In the genomic region with DNA sequence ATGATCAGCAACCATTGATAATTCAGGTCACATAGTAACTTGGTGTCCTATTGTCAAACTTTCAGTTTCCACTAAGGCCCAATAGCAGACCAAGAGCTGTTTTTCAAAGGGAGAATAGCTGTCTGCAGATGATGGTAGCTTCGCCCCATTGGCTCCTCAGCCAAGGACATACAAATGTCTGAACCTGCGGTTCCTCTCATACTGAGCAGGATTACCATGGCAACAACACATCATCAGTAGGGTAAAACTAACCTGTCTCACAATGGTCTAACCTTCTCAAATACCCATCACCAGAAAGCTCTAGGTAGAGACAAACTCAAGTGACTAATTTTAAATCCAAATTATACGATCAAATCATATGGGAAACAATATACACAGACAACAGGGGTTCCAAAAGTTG, we compare ENCODE assay signal across 9 mouse cellular contexts.
DNase-seq lines count a peak whose midpoint lies in the region; ATAC-seq and TF ChIP-seq lines count a peak whose summit lies in the region.
"Had no signal": no experiment of that assay in that cellular context is flagged by ENCODE, and none has a peak within 500 bp of the region (broad histone marks: within the 10 kb centered on the region; RNA-seq: fewer than 3 reads in every experiment).

No protein-coding gene starts in this region.

- H3K4me1 ChIP-seq in G1E (ENCODE audit: insufficient read depth, low read depth, low read length), result no peaks in the 10 kb centered on the region
- H3K4me1 ChIP-seq in kidney, postnatal 0 days (replicated peaks; ENCODE audit: insufficient read depth, low read length), result no peaks in the 10 kb centered on the region
- H3K4me1 ChIP-seq in liver, embryonic 14.5 days (replicated peaks; ENCODE audit: control insufficient read depth in 2 of 2, insufficient read depth in 2 of 2, low read length in 1 of 2), result no peaks in the 10 kb centered on the region
- H3K4me1 ChIP-seq: heart, embryonic 13.5 days; neural tube, embryonic 13.5 days had no signal

- no peak overlapping the region for H3K9ac ChIP-seq in kidney, postnatal 0 days (ENCODE audit: low read depth, low read length)
- no peak overlapping the region for H3K9ac ChIP-seq in liver, embryonic 14.5 days (replicated peaks)
- H3K9ac ChIP-seq: heart, embryonic 13.5 days; neural tube, embryonic 13.5 days had no signal

- no peak for DNase-seq in G1E (ENCODE audit: low spot score)
- DNase-seq in adrenal gland, adult 2 months, result peak; percentile 60
- DNase-seq in frontal cortex, postnatal 36 days (ENCODE audit: low spot score in 2 of 2), result peak; percentile 75
- DNase-seq in kidney, postnatal 0 days (ENCODE audit: low spot score), result no peak
- DNase-seq in liver, embryonic 14.5 days (ENCODE audit: low read depth in 3 of 3, low spot score in 3 of 3), result no peak
- DNase-seq in right cerebral cortex, postnatal 10 days (ENCODE audit: low spot score in 2 of 2), result peak; percentile 74 to 78
- peak; percentile 63 to 73 for DNase-seq in urinary bladder, postnatal 36 days (ENCODE audit: low spot score in 2 of 2)

- no peak overlapping the region for H3K4me2 ChIP-seq in kidney, postnatal 0 days (ENCODE audit: low read length)
- H3K4me2 ChIP-seq in liver, embryonic 14.5 days (ENCODE audit: low read depth), result no peak overlapping the region
- H3K4me2 ChIP-seq: heart, embryonic 13.5 days; neural tube, embryonic 13.5 days had no signal

- TF ChIP-seq CTCF in G1E (IDR thresholded peaks at IDR 0.05; ENCODE audit: low read depth, low read length), result no peak
- no peak for TF ChIP-seq CTCF in kidney, postnatal 0 days (IDR thresholded peaks at IDR 0.05; ENCODE audit: low read depth)
- TF ChIP-seq CTCF in liver, embryonic 14.5 days (IDR thresholded peaks at IDR 0.05; ENCODE audit: low read depth), result no peak

- no peaks in the 10 kb centered on the region for H3K27me3 ChIP-seq in G1E (ENCODE audit: insufficient read depth, low read length)
- H3K27me3 ChIP-seq in kidney, postnatal 0 days (ENCODE audit: insufficient read depth, low read length), result no peaks in the 10 kb centered on the region
- no peaks in the 10 kb centered on the region for H3K27me3 ChIP-seq in liver, embryonic 14.5 days (ENCODE audit: control insufficient read depth, insufficient read depth, low read length)
- H3K27me3 ChIP-seq: heart, embryonic 13.5 days; neural tube, embryonic 13.5 days had no signal

- no peaks in the 10 kb centered on the region for H3K9me3 ChIP-seq in G1E (replicated peaks)
- H3K9me3 ChIP-seq in kidney, postnatal 0 days (replicated peaks; ENCODE audit: low read length), result no peaks in the 10 kb centered on the region
- H3K9me3 ChIP-seq in liver, embryonic 14.5 days (ENCODE audit: control insufficient read depth, low read length), result no peaks in the 10 kb centered on the region
- H3K9me3 ChIP-seq: heart, embryonic 13.5 days; neural tube, embryonic 13.5 days had no signal

- 88% methylated on average over 3 of the region's 3 CpGs for WGBS in kidney, postnatal 0 days
- 64% methylated on average over 3 of the region's 3 CpGs for WGBS in liver, embryonic 14.5 days (ENCODE audit: insufficient replicate concordance)

- H3K4me3 ChIP-seq in G1E (ENCODE audit: low read depth, low read length), result no peak overlapping the region
- no peak overlapping the region for H3K4me3 ChIP-seq in kidney, postnatal 0 days (replicated peaks; ENCODE audit: low read depth, low read length)
- no peak overlapping the region for H3K4me3 ChIP-seq in liver, embryonic 14.5 days (ENCODE audit: insufficient read depth in 1 of 2, low read depth in 2 of 2, low read length in 2 of 2)
- H3K4me3 ChIP-seq: heart, embryonic 13.5 days; neural tube, embryonic 13.5 days had no signal

- TF ChIP-seq EP300 in liver, embryonic 14.5 days (IDR thresholded peaks at IDR 0.05; ENCODE audit: low read depth), result no peak

- H3K27ac ChIP-seq in kidney, postnatal 0 days, result no peak overlapping the region
- no peak overlapping the region for H3K27ac ChIP-seq in liver, embryonic 14.5 days
- H3K27ac ChIP-seq: heart, embryonic 13.5 days; neural tube, embryonic 13.5 days had no signal

- ATAC-seq in G1E (ENCODE audit: extremely low read depth, insufficient number of reproducible peaks, low FRiP score, poor library complexity, severe bottlenecking), result peak; percentile 99
- ATAC-seq in kidney, postnatal 0 days (replicated peaks; ENCODE audit: low FRiP score, low read depth), result peak; percentile 79
- peak; percentile 93 for ATAC-seq in liver, embryonic 14.5 days (ENCODE audit: insufficient read depth)

- H3K36me3 ChIP-seq in G1E (replicated peaks), result peaks cover 90% of the 10 kb centered on the region
- no peaks in the 10 kb centered on the region for H3K36me3 ChIP-seq in kidney, postnatal 0 days (ENCODE audit: insufficient read depth, low read length)
- H3K36me3 ChIP-seq in liver, embryonic 14.5 days (replicated peaks; ENCODE audit: control insufficient read depth, insufficient read depth, low read depth), result no peaks in the 10 kb centered on the region
- H3K36me3 ChIP-seq: neural tube, embryonic 13.5 days had no signal

Comparison
In these comparisons a context has a peak if more than half of its experiments do, and no peak if none do; other contexts are left out.
1. DNase-seq: peak in adrenal gland, adult 2 months (single experiment), frontal cortex, postnatal 36 days (2 of 2), right cerebral cortex, postnatal 10 days (2 of 2) and urinary bladder, postnatal 36 days (2 of 2); none in G1E (single experiment), kidney, postnatal 0 days (single experiment) and liver, embryonic 14.5 days (0 of 3).
2. Peak in every context shown above with its lines, with median percentiles within 50 percentile points of each other: ATAC-seq.